Mouse (Mus musculus): Measurements from ENCODE around the gene Dgcr8.

DNA sequence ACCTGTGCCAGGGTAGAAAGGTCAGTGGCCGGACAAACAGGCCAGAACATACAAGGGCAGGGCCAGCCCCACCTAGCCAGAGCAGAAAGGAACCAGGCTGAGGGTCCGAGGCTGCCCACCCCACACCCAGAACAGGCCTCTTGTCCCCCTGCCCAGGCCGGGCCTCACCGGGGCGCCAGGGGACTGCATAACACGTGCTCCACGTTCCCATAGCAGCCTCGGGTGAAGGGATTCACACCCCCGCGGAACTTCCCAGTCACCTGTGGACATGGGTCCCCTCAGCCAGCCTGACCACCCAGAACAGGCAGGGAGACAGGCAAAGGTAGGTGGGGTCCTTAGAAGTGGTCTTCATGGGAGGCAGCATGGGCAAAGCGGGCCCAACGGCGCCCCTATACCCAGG is 61.9 kb downstream of the Dgcr8 start:
- no peak for TF ChIP-seq CTCF (IDR thresholded peaks at IDR 0.05; ENCODE audit: low read depth, low read length)
- TF ChIP-seq POLR2A (IDR thresholded peaks at IDR 0.05; ENCODE audit: borderline replicate concordance, low read depth, low read length) = no peak

Measured in bone marrow macrophage, adult 2 months (primary cell).